Mouse (Mus musculus) lung, postnatal 0 days (tissue): ENCODE measurements around the gene Rps6kb2.

Source experiments
- CTCF ChIP-seq: IDR thresholded peaks from 2 replicates; pipeline ENCODE4 v1.5.1; 2016; ENCODE audit warnings: antibody characterized with exemption, mild to moderate bottlenecking
- EP300 ChIP-seq: IDR thresholded peaks from 2 replicates; pipeline ENCODE4 v1.6.1; 2016; ENCODE audit warnings: antibody characterized with exemption, mild to moderate bottlenecking, control low read depth

- no peak for TF ChIP-seq EP300
- no peak for TF ChIP-seq CTCF
Measured at GRCm38 (mm10) chr19:4126759-4127495, 36.2 kb downstream of the Rps6kb2 start.
